Mouse (Mus musculus) heart, postnatal 0 days (tissue): ENCODE data around the gene Uba2.

ENCODE experiments used
- CTCF ChIP-seq: IDR thresholded peaks from 2 replicates; pipeline ENCODE4 v1.5.1; 2016; ENCODE audit warnings: antibody characterized with exemption, control low read depth, low read depth
- EP300 ChIP-seq: IDR thresholded peaks from 2 replicates; pipeline ENCODE4 v1.6.1; 2016; ENCODE audit warnings: antibody characterized with exemption, low read depth

DNA sequence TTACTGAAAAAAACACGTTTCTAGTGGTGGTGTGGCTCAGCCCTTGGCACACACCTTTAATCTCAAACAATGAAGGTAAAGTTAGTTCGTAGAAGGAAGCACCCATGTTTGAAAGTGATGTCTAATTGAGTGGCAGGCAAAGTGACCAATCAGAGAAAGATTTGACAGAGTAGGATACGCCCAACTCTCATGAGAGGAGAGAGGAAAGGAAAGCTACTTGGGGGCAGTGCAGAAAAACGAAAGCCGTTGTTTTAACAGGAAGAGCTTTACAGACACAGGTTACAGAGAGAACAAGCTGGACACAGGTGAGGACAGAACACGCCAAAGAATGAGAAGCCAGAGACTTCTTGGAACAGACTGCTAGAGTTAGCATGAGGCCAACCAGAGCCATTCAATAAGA lies 36.9 kb upstream of the Uba2 start:
- TF ChIP-seq EP300 (no peak), CTCF (no peak)
